Mouse (Mus musculus) liver, embryonic 14.5 days (tissue): ENCODE results near the gene Agpat4.

Experiments
- CTCF ChIP-seq: IDR thresholded peaks from 2 replicates; pipeline ENCODE4 v1.5.1; 2016; ENCODE audit warnings: antibody characterized with exemption, low read depth, control low read depth
- EP300 ChIP-seq: IDR thresholded peaks from 2 replicates; pipeline ENCODE4 v1.6.1; 2016; ENCODE audit warnings: antibody characterized with exemption, low read depth

GRCm38 (mm10) chr17:12162824-12163223 lies 44.3 kb downstream of the Agpat4 start:
- TF ChIP-seq CTCF, result no peak
- no peak for TF ChIP-seq EP300
